Mouse (Mus musculus) gastrocnemius, postnatal 25 days (tissue): ENCODE data around the gene 2610507B11Rik. TPM values are rescaled to one million over a fixed set of nuclear protein-coding genes. Genes with fewer than 3 reads are reported as not detected.
A peak's percentile ranks its signal among the peaks of the same experiment; 100 is the strongest.
"Not testable (repeated sequence)": the region's sequence is repeated elsewhere in the genome, so short reads cannot be mapped to it uniquely, and the experiment has no call there.

Source experiments
- DNase-seq: peaks from one replicate; pipeline ENCODE4 v3.0.0; 2022
- long read RNA-seq, 2 experiments: library from polyadenylated mRNA; stranded (forward); transcript quantifications; one replicate each; pipeline ENCODE4 v2.0.0; 2021
- total RNA-seq, 2 experiments: library from RNA; stranded (reverse); gene quantifications; 1 replicate in 1 of 2; 2 replicates in 1 of 2; pipeline ENCODE4 v1.2.3; 2021

Gene 2610507B11Rik
- total RNA-seq, result 100 to 1,000 TPM; 206 to 226 TPM
- long read RNA-seq, experiment 1, full-length matches to known transcripts, result 10 of 97 reads
- long read RNA-seq, experiment 1, partial matches to known transcripts, result 83 of 97 reads
- long read RNA-seq, experiment 1, other reads (novel, unspliced or antisense), result 4 of 97 reads
- long read RNA-seq, experiment 2, full-length matches to known transcripts, result 34 of 115 reads
- long read RNA-seq, experiment 2, partial matches to known transcripts, result 76 of 115 reads
- long read RNA-seq, experiment 2, other reads (novel, unspliced or antisense), result 5 of 115 reads

- peak; percentile 94 for DNase-seq
Observed at GRCm38 (mm10) chr11:78261380-78262352, at the start of gene 2610507B11Rik. 2610507B11Rik (plus strand) TSS chr11:78261752.

GRCm38 (mm10) chr11:78213086-78213817 lies 48.3 kb upstream of the 2610507B11Rik start:
- no peak for DNase-seq

- no peak for DNase-seq
Observed at GRCm38 (mm10) chr11:78215709-78216317, 45.7 kb upstream of the 2610507B11Rik start.

- peak; percentile 37 for DNase-seq
Observed at GRCm38 (mm10) chr11:78223586-78223985, 38.0 kb upstream of the 2610507B11Rik start.

- no peak for DNase-seq
Observed at GRCm38 (mm10) chr11:78231518-78231917, 30.0 kb upstream of the 2610507B11Rik start.

GRCm38 (mm10) chr11:78240193-78240857 lies 21.2 kb upstream of the 2610507B11Rik start:
- no peak for DNase-seq

GRCm38 (mm10) chr11:78245261-78245626 lies 16.3 kb upstream of the 2610507B11Rik start:
- DNase-seq, result no peak

- DNase-seq, result peak; percentile 85
Observed at GRCm38 (mm10) chr11:78245627-78246317, 15.8 kb upstream of the 2610507B11Rik start, which contains the start of the genes Sdf2 and Supt6. Sdf2 (plus strand) TSS chr11:78245746. Supt6 (minus strand) TSS chr11:78245987.

- no peak for DNase-seq
Observed at GRCm38 (mm10) chr11:78246318-78247011, 15.1 kb upstream of the 2610507B11Rik start.

GRCm38 (mm10) chr11:78247012-78247348 lies 14.6 kb upstream of the 2610507B11Rik start:
- DNase-seq, result no peak

GRCm38 (mm10) chr11:78247727-78248140 lies 13.8 kb upstream of the 2610507B11Rik start:
- DNase-seq, result no peak

- no peak for DNase-seq
Observed at GRCm38 (mm10) chr11:78256618-78257017, 4.9 kb upstream of the 2610507B11Rik start.

GRCm38 (mm10) chr11:78260489-78261258 lies 878 bp upstream of the 2610507B11Rik start:
- no peak for DNase-seq

- peak; percentile 56 for DNase-seq
Observed at GRCm38 (mm10) chr11:78262550-78262949, 998 bp downstream of the 2610507B11Rik start.

- no peak for DNase-seq
Observed at GRCm38 (mm10) chr11:78265571-78265970, 4.0 kb downstream of the 2610507B11Rik start.

GRCm38 (mm10) chr11:78271986-78272385 lies 10.4 kb downstream of the 2610507B11Rik start:
- DNase-seq, result no peak

GRCm38 (mm10) chr11:78275596-78275995 lies 14.0 kb downstream of the 2610507B11Rik start:
- DNase-seq, result no peak

- not testable (repeated sequence) for DNase-seq
Observed at GRCm38 (mm10) chr11:78276169-78276568, 14.6 kb downstream of the 2610507B11Rik start.

GRCm38 (mm10) chr11:78278853-78279252 lies 17.3 kb downstream of the 2610507B11Rik start:
- no peak for DNase-seq
